Mouse (Mus musculus): ENCODE measurements around the gene Mbd3. TPM values are rescaled to one million over a fixed set of nuclear protein-coding genes. Genes with fewer than 3 reads are reported as not detected.
A peak's percentile ranks its signal among the peaks of the same experiment; 100 is the strongest.

The Mbd3 gene
- total RNA-seq, 1 experiment from 2014 or later: 139 TPM

DNA sequence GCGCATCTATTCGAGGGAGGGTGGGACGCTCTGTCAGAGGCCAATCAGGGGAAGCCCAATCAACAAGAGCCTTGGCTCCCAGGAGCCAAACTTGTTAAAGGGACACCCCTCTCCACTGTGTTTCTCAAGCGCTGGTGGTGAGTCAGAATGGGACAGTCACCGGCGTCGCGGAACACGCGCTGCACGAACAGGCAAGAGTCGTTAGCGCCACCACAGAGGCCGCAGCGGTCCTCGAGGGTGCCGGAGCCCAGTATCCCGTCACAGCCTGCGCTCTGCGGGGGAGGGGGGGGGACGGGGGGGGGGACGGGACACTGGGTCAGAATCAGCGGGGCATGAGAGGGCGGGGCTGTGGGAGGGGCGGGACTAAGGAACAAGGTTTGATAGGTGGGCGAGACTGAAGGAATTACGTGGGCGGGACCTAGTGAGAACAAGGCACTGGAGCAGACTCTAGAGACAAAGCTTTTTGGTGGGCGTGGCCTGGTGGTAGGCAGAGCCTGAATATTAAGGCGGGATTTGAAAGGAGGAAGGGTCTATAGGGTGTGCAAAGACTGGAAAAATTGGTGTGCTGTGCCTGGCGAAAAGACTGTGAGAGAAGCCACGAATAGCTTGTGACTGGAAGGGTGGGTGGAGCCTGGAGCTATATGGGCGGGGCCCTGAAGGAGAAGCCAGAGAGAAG is 56.5 kb downstream of the Mbd3 start:
- DNase-seq: peak; percentile 59

Small RNA genes within 50 kb of the gene (microRNA-seq; reads per million reads assigned to microRNA genes)
- gene Gm22721: 0 reads per million in 2 experiments

Other genes with a start within 250 kb of the Mbd3 start
- gene Cirbp, start 233.6 kb downstream of the Mbd3 start, total RNA-seq (2021): 49.9 and 142 TPM in 2 replicates
- gene 1600002K03Rik, start 226.6 kb downstream of the Mbd3 start, total RNA-seq (2021): 15.6 and 16.7 TPM in 2 replicates
- gene Efna2, start 220.1 kb downstream of the Mbd3 start, total RNA-seq (2021): 2.7 and 5.2 TPM in 2 replicates
- 23.4 and 37.9 TPM in 2 replicates for gene Mum1, start 173.1 kb downstream of the Mbd3 start, total RNA-seq (2021)
- gene Ndufs7, start 150.4 kb downstream of the Mbd3 start, total RNA-seq (2021): 238 and 243 TPM in 2 replicates
- gene Gamt, start 138.5 kb downstream of the Mbd3 start, total RNA-seq (2021): 326 and 398 TPM in 2 replicates
- gene Dazap1, start 138.1 kb downstream of the Mbd3 start, total RNA-seq (2021): 111 and 117 TPM in 2 replicates
- gene Rps15, start 107.1 kb downstream of the Mbd3 start, total RNA-seq (2021): 1,145 and 1,195 TPM in 2 replicates
- gene Apc2, start 103.6 kb downstream of the Mbd3 start, total RNA-seq (2021): 1.4 and 3.2 TPM in 2 replicates
- 31.7 and 33.5 TPM in 2 replicates for gene 2310011J03Rik, start 79.0 kb downstream of the Mbd3 start, total RNA-seq (2021)
- 3.0 and 4.3 TPM in 2 replicates for gene Pcsk4, start 70.1 kb downstream of the Mbd3 start, total RNA-seq (2021)
- gene Reep6, start 69.6 kb downstream of the Mbd3 start, total RNA-seq (2021): 8.0 and 12.8 TPM in 2 replicates
- 8.9 and 10.4 TPM in 2 replicates for gene Adamtsl5, start 51.1 kb downstream of the Mbd3 start, total RNA-seq (2021)
- 0.15 TPM in 1 of 2 replicates, not detected in the other for gene Plk5, start 43.1 kb downstream of the Mbd3 start, total RNA-seq (2021)
- 18.3 and 21.7 TPM in 2 replicates for gene Mex3d, start 11.9 kb downstream of the Mbd3 start, total RNA-seq (2021)
- 728 and 779 TPM in 2 replicates for gene Uqcr11, start 7.3 kb upstream of the Mbd3 start, total RNA-seq (2021)
- gene Tcf3, start 34.1 kb upstream of the Mbd3 start, total RNA-seq (2021): 63.1 and 84.1 TPM in 2 replicates
- not detected in 2 replicates for gene Onecut3, start 95.3 kb upstream of the Mbd3 start, total RNA-seq (2021)
- 0.29 and 0.64 TPM in 2 replicates for gene Atp8b3, start 139.6 kb upstream of the Mbd3 start, total RNA-seq (2021)
- gene Rexo1, start 162.0 kb upstream of the Mbd3 start, total RNA-seq (2021): 57.4 and 63.5 TPM in 2 replicates
- gene Klf16, start 177.8 kb upstream of the Mbd3 start, total RNA-seq (2021): 9.6 and 14.8 TPM in 2 replicates
- gene Abhd17a, start 190.8 kb upstream of the Mbd3 start, total RNA-seq (2021): 87.8 and 100 TPM in 2 replicates
- 64.8 and 68.6 TPM in 2 replicates for gene Scamp4, start 203.3 kb upstream of the Mbd3 start, total RNA-seq (2021)
- gene Adat3, start 203.3 kb upstream of the Mbd3 start, total RNA-seq (2021): 3.5 and 5.6 TPM in 2 replicates
- 2.3 and 3.0 TPM in 2 replicates for gene Gm49322, start 206.5 kb upstream of the Mbd3 start, total RNA-seq (2021)
- gene Csnk1g2, start 223.3 kb upstream of the Mbd3 start, total RNA-seq (2021): 127 and 157 TPM in 2 replicates

Data from adrenal gland, postnatal 25 days (tissue).